Mouse (Mus musculus): ENCODE results near the gene Elp4.

DNA sequence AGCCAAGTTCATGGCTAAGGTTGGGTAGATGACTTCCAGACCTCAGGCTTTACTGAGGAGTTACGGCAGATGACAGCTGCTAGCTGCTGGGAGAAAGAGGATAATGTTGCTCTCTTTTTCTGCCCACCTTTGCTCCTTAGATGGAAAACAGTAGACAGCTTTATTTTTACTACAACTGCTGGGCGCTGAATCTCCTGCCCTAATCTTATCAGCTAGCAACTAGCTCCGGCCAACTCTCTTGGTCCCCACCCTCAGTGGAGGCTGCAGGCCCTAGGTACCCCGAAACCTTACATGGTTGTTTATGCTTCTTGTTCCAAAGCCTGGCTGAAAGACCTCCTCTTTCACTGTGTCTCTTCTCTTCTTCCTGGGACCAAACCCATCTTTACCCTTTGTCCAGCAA is 49.5 kb upstream of the Elp4 start:
- TF ChIP-seq CTCF (IDR thresholded peaks at IDR 0.05; ENCODE audit: extremely low read depth, insufficient read depth, insufficient read length, insufficient replicate concordance) = no peak
- no peak for TF ChIP-seq POLR2A (IDR thresholded peaks at IDR 0.05; ENCODE audit: low read depth, low read length)

All from spleen, adult 2 months (tissue).